ENCODE assay signal across 9 mouse cellular contexts in genomic region chr3:101701763-101702173, GRCm38 (mm10).
DNase-seq lines count a peak whose midpoint lies in the region; ATAC-seq and TF ChIP-seq lines count a peak whose summit lies in the region.
"Had no signal": no experiment of that assay in that cellular context is flagged by ENCODE, and none has a peak within 500 bp of the region (broad histone marks: within the 10 kb centered on the region; RNA-seq: fewer than 3 reads in every experiment).

No protein-coding gene starts in this region.

- H3K27ac ChIP-seq in kidney, embryonic 15.5 days, result peak overlapping the region; percentile 30; the same call in 1 of the 2 replicates
- peak overlapping the region; percentile 77 for H3K27ac ChIP-seq in forebrain, embryonic 10.5 days
- H3K27ac ChIP-seq in intestine, embryonic 15.5 days, result peak overlapping the region; percentile 30
- peak overlapping the region; percentile 45; the same call in 1 of the 2 replicates for H3K27ac ChIP-seq in small intestine, adult 2 months (ENCODE audit: insufficient read depth, low read depth, low read length)

- H3K4me2 ChIP-seq in kidney, embryonic 15.5 days, result no peak overlapping the region
- no peak overlapping the region for H3K4me2 ChIP-seq in intestine, embryonic 15.5 days (replicated peaks)
- H3K4me2 ChIP-seq: limb, embryonic 15.5 days had no signal

- H3K36me3 ChIP-seq in kidney, embryonic 15.5 days, result no peaks in the 10 kb centered on the region
- no peaks in the 10 kb centered on the region for H3K36me3 ChIP-seq in forebrain, embryonic 10.5 days (replicated peaks)
- H3K36me3 ChIP-seq in intestine, embryonic 15.5 days, result no peaks in the 10 kb centered on the region
- no peaks in the 10 kb centered on the region for H3K36me3 ChIP-seq in small intestine, adult 2 months (ENCODE audit: control insufficient read depth, insufficient read depth, low read length)
- H3K36me3 ChIP-seq: G1E; limb, embryonic 15.5 days had no signal

- ATAC-seq in kidney, embryonic 15.5 days (replicated peaks; ENCODE audit: low FRiP score), result peak; percentile 43; the same call in 1 of the 2 replicates
- peak; percentile 82 for ATAC-seq in intestine, embryonic 15.5 days
- ATAC-seq in erythroid progenitor cell, adult 5-6 weeks (replicated peaks; ENCODE audit: low FRiP score, poor library complexity, severe bottlenecking), result no peak

- DNase-seq in kidney, adult 18-20 months, result no peak
- no peak for DNase-seq in forebrain, embryonic 10.5 days (ENCODE audit: extremely low spot score, low spot score)
- DNase-seq in spleen, postnatal 4 days (ENCODE audit: low spot score in 2 of 2), result no peak

- TF ChIP-seq CTCF in small intestine, adult 2 months (IDR thresholded peaks at IDR 0.05; ENCODE audit: extremely low read depth, insufficient read length, insufficient replicate concordance, low read depth, low read length), result no peak

- 48% methylated on average over 1 of the region's 1 CpGs for WGBS in kidney, embryonic 15.5 days
- WGBS in forebrain, embryonic 10.5 days, result 13% methylated on average over 1 of the region's 1 CpGs
- 21% methylated on average over 1 of the region's 1 CpGs for WGBS in intestine, embryonic 15.5 days
- 23% methylated on average over 1 of the region's 1 CpGs for WGBS in small intestine, adult 2 months

- 0 out of 2 replicates have a peak, but pooled peaks cover 2% of the 10 kb centered on the region for H3K9me3 ChIP-seq in kidney, embryonic 15.5 days (replicated peaks)
- no peaks in the 10 kb centered on the region for H3K9me3 ChIP-seq in forebrain, embryonic 10.5 days
- 0 out of 2 replicates have a peak, but pooled peaks cover 2% of the 10 kb centered on the region for H3K9me3 ChIP-seq in intestine, embryonic 15.5 days
- H3K9me3 ChIP-seq: G1E; limb, embryonic 15.5 days had no signal

- H3K4me1 ChIP-seq in kidney, embryonic 15.5 days, result peaks cover 17% of the 10 kb centered on the region
- H3K4me1 ChIP-seq in forebrain, embryonic 10.5 days, result peaks cover 32% of the 10 kb centered on the region
- H3K4me1 ChIP-seq in intestine, embryonic 15.5 days (replicated peaks), result peaks cover 18% of the 10 kb centered on the region
- H3K4me1 ChIP-seq in small intestine, adult 2 months (ENCODE audit: control insufficient read depth, insufficient read depth, insufficient read length, low read length), result peaks cover 29% of the 10 kb centered on the region; the same call in 1 of the 2 replicates

- H3K9ac ChIP-seq in kidney, embryonic 15.5 days, result no peak overlapping the region
- no peak overlapping the region for H3K9ac ChIP-seq in intestine, embryonic 15.5 days
- H3K9ac ChIP-seq: limb, embryonic 15.5 days had no signal

- no peak for TF ChIP-seq POLR2A in small intestine, adult 2 months (IDR thresholded peaks at IDR 0.05; ENCODE audit: low read depth, low read length)

- H3K27me3 ChIP-seq in kidney, embryonic 15.5 days, result no peaks in the 10 kb centered on the region
- H3K27me3 ChIP-seq in forebrain, embryonic 10.5 days (ENCODE audit: poor library complexity, severe bottlenecking), result no peaks in the 10 kb centered on the region
- no peaks in the 10 kb centered on the region for H3K27me3 ChIP-seq in intestine, embryonic 15.5 days (replicated peaks)
- H3K27me3 ChIP-seq in small intestine, adult 2 months (ENCODE audit: control insufficient read depth, insufficient read depth, low read length), result no peaks in the 10 kb centered on the region
- H3K27me3 ChIP-seq: limb, embryonic 15.5 days had no signal

- no peak overlapping the region for H3K4me3 ChIP-seq in kidney, embryonic 15.5 days (replicated peaks)
- H3K4me3 ChIP-seq in forebrain, embryonic 10.5 days, result no peak overlapping the region
- no peak overlapping the region for H3K4me3 ChIP-seq in intestine, embryonic 15.5 days (replicated peaks)
- H3K4me3 ChIP-seq in small intestine, adult 2 months (ENCODE audit: low read depth, low read length), result no peak overlapping the region
- H3K4me3 ChIP-seq: limb, embryonic 15.5 days had no signal
